Mouse (Mus musculus): ENCODE data around the gene Prnp.

Prnp gene

DNA sequence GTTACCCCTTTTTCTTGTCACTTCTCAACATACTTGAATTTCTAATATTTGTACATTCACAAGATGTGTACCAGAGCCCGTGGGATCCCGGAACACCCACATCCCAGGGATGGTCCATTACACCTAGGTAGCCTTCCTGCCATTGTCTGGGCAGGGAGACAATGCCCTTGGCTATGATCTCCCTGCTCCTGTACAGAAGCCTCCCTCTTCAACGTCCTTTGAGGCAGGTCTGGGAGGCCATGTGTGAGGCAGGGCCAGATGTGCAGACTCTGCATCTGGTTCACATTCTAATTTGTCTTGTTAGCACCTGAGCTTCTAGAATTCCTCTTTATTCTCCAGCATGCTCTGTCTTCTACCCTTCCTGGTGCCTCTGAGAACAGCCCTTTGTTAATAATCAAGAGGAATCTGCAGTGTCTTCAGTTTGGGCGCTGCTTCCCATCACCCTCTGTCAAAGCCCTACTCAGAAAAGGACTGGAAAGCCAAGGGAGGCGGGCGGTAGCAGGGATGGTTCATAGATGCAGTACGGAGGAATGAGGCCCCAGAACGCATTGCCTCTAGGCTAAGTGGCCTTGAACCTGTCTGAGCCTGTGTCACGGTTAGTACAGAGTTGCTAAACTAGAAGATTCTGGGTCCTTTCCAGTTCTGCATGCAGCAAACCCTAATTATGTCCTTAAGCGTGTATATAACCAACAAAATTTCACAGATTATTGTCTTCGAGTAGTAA is 39.4 kb downstream of the Prnp start:
- no peak for DNase-seq (ENCODE audit: low spot score in 2 of 2)

- DNase-seq (ENCODE audit: low spot score in 2 of 2): peak in 1 of 2 experiments; percentile 41
Observed at GRCm38 (mm10) chr2:131949767-131950597, 40.3 kb downstream of the Prnp start.

DNA sequence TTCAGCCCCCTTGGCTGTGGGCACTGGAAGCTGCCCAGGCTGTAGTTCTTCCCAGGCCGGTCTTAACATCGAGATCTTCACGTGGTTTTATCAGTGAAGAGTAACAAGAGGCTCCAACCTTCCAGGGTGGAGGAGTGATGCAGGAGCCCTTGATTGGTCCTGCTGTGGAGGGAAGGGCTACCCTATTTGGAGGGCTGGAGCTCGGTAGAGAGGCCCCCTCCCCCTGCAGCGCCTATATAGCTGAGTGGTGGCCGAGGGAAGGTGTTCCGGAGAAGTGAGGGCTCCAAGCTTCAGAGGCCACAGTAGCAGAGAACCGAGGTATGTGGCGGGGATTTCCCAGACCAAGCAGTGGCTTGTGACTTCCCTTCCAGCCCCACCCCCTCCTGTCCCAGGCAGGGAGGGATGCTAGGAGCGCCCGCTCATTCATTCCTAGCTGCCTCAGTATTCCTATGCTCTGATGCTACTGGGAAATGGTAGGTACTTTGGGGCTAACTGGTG is 40.9 kb downstream of the Prnp start, which contains the start of gene Prnd:
TSS of gene Prnd (plus strand) at position 264 of the 498 bp plus-strand sequence.
- DNase-seq (ENCODE audit: low spot score in 2 of 2): peak; percentile 44 to 46

DNA sequence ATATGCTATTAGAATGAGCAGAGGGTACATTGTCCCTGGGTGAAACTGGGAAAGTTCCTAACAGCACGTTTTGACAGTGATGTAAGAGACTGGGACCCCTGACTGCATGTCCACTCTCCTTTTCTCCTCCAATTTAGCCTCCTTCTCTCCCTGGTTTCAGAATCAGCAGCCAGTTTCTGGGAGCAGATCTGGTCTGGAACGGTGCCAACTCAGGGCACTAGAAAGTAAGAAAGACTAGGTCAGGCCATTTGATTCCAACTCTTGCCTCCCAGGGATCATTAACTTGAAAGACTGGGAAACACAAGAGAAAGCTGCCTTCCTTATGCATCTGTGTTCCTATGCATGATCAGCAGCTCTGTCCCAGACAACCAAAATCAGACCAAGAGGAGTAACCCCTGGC is 42.7 kb downstream of the Prnp start:
- no peak for DNase-seq (ENCODE audit: low spot score in 2 of 2)

GRCm38 (mm10) chr2:131952961-131953538 is 43.3 kb downstream of the Prnp start:
- DNase-seq (ENCODE audit: low spot score in 2 of 2): no peak

DNA sequence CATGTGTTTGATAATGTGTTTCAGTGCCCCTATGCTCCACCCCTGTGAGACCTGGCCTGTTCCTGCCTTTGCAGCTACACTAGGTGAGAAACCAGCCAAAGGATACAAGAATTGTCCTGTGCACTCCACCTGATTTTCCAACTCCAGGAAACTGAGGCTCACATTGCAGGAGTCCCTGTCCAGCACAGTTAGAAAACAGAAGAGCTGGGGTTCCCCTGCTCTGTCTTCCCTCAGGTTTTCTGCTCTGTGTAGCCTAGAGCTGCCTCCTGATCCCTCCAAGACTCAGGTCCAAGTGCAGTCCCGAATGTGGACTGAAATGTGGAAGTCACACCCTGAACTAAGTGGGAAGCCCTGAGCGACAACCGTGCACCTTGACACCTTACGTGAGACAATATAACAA is 44.0 kb downstream of the Prnp start:
- no peak for DNase-seq (ENCODE audit: low spot score in 2 of 2)

DNA sequence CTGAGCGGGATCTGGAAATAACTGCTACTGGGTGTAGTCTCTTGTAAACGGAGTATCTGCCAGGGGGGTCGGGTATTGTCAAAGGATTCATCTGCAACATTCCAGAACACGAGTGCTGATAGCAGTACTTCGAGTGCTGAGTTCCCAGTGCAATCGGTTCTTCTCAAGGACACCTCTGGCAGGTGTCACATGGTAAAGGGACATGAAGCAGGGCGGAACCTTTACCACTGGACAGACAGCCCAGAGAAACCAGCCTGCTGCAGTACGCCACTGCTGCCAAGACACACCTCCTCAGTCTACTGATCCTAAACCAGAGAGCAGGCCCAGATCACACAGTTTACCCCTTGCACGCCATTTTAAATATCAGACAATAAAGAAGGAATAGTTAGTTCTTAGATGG is 45.1 kb downstream of the Prnp start:
- DNase-seq (ENCODE audit: low spot score in 2 of 2): no peak

DNA sequence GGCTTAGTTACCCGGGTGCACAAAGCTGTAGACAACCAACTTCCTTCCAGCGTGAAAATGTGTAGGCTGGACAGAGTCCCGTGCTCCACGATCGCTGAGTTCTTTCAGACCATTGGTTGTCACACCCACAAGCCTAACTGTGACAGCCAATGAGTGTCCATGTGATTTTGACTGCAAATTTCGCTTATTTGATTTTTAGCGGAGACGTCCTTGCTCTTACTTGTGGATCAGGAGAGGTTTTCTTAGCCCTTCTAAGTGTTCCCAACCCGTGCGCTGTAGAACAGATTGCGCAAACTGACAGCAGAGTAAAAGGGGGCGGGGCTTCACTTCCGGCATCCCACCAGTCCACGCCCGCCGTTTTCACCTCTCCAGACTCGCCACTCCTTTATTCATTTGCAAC is 45.5 kb downstream of the Prnp start:
- DNase-seq (ENCODE audit: low spot score in 2 of 2): no peak

DNA sequence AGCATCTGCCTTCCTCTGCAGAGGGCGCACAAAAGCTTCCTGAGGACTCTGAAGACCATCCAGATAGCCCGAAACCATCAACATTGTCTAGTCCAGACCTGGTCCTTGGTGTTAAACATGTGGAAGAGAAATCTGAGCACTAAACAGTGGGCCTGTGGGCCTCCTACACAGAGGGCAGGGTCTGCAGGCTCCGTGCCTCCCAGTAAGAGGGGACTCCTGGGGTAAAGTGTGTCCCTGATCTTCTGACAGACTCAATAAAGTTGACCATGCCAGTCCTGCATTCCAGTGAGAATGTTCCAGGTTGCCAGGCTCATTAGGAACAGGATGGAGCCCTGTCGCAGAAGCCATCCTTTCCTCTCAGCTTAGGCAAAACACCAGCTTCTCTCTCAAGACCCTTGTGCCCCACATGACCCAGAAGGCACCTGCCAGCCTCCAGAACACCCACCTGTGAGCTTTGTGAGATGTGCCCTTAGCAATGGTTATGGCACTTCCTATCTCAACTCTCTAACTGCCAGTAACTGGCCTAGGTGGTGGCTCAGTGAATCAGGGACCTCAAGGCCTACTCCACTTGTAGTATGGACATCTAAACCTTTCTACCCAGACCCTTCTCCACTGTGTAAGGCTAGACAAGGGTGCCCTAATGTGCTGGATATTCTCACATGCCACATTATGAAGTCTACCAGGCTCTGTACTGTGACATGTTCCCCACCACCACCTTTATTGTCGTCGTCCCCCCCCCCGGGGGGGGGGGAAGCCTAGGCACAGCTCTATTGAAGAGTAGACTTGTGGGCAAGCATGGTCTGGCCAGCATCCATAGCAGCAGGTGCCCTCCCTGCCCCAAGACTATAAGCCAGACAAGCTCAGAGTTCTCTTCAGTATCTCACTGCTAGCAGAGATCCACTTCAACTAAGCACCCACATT is 46.9 kb downstream of the Prnp start:
- DNase-seq (ENCODE audit: low spot score in 2 of 2): no peak

DNA sequence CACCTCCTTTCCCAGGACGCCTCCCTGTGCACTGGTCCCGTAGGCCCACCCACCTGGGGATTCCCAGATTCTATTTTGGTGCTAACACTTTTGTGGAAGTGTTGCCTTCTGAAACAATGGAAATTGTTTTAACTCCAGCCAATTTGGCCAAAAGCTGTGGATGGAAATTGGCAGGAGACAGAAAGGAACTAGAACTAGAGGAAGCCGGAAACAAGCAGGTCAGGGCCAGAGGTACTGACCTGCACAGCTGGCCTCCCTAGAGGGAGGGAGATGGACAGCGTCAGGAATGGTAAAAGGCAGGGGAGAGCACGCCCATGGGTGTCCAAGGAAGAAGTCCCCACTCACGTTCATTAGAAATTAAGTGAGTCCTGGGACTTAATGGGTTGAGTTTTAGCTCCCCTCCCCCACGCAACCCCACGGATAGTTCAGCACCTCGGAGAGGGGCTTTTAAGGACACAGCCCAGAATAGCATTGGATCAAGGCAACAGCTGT is 48.0 kb downstream of the Prnp start:
- no peak for DNase-seq (ENCODE audit: low spot score in 2 of 2)

DNA sequence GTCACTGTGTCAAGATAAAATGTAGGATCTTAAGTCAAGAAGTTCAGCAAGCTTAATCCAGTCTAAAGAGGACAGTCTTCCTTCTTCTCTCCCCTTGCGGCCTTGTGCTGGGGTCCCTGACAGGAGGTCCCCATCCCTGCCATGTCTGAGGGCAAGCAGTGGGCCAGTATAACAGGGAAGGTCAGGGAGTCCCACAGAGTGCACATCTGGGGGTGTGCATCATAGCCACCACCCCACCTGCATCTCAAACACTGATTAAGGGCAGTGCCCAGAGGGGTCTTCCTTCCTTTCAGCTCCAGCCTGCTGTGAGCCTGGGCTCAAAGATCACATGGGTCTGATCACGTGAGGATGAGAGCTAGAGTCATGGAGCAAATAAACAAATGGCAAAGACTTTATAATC is 51.9 kb downstream of the Prnp start:
- no peak for DNase-seq (ENCODE audit: low spot score in 2 of 2)

GRCm38 (mm10) chr2:131970597-131970996 is 60.9 kb downstream of the Prnp start:
- DNase-seq (ENCODE audit: low spot score in 2 of 2): no peak

DNA sequence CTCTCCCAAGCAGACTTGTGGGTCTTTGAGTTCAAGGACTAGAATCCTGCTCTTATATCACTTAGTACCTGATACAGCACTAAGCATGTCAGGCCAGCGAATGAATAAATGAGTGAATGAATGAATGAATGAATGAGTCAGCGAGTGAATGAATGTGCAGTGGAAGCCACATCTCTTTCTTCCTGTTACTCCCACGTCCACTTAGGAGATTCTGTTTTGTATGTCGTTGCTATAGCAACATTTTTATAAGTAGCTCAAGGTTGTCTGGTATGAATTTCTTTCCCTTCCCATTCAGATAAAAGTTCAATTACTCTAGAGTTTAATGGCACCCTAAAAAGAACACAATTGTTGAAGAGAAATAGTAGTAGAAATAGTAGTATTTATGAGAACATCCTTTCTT is 61.4 kb downstream of the Prnp start:
- no peak for DNase-seq (ENCODE audit: low spot score in 2 of 2)

DNA sequence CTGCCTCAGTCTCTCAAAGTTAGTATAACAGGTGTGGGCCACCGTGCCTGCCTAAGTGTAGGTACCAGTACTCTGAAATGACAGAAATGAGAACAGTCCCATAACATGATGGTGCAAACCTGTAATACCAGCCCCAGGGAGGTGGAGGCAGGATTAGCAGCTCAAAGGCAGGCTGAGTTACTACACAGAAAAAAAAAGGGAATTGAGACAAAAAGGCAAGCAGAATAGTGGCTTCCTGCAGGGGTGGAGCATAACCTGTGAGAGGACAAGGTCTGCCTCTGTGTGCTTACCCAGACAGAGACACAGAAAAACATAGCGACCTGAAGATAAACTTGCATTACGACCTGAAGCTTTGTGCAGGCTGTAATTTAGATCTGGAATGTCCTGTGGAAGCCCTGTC is 66.9 kb downstream of the Prnp start:
- DNase-seq (ENCODE audit: low spot score in 2 of 2): no peak

DNA sequence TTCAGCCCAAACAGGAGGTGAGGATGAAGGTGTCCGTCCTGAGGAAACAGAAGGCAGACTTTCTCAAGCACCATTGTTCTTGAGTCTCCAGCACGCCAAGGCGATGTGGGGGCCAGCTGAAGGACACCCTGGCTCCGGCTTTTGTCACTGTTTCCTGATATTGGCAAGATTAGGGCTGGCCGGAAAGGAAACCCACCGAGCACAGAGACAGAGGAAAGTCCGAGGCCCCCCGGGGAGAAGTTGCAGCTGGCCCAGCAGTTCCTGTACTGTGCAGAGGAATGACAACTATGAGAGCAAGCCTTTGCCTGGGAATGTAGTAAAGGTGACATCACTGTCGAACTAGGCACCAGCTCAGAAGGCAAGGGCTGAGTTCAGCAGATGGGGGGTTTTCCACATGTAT is 71.1 kb downstream of the Prnp start:
- DNase-seq (ENCODE audit: low spot score in 2 of 2): no peak

DNA sequence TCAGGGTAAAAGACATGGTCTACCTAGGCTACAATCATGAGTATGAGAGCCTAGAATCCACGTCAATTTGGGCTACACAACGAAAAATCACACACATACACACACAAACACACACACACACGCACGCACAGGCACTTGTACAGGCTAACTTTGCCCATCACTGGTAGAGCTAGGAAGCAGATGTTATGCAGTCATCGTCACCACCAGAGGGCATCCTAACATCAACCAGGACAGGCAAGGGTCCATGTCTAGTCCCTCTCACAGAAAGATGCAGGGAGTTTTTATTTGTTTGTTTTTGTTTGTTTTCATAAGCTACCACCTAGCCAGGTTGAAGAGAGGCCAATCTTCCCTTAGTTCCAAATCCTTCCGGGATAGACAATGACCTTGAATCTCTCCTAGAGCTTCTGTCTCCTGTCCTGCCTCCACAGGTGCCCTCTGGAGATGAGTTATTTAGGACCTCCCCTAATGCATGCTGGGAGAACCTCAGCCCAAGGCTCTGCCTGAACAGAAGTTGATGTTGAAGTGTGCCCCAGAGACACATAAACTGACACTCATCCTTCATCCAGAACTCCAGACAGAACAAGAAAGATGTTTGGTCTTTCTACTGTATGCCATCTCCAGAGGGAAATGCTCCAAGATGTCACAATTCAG is 72.9 kb downstream of the Prnp start:
- peak; percentile 53 to 72 for DNase-seq (ENCODE audit: low spot score in 2 of 2)

- no peak for DNase-seq (ENCODE audit: low spot score in 2 of 2)
Observed at GRCm38 (mm10) chr2:131987950-131988349, 78.2 kb downstream of the Prnp start.

Data from natural killer cell, adult 2 months (primary cell).